Mouse (Mus musculus) R1 (cell line): ENCODE measurements around the gene Hyls1.
"Not testable (repeated sequence)": the region's sequence is repeated elsewhere in the genome, so short reads cannot be mapped to it uniquely, and the experiment has no call there.

Source experiments
- DNase-seq: peaks from one replicate; pipeline ENCODE4 v3.0.0-alpha.2; 2018; ENCODE audit warnings: low read depth, low spot score

Hyls1 gene

DNA sequence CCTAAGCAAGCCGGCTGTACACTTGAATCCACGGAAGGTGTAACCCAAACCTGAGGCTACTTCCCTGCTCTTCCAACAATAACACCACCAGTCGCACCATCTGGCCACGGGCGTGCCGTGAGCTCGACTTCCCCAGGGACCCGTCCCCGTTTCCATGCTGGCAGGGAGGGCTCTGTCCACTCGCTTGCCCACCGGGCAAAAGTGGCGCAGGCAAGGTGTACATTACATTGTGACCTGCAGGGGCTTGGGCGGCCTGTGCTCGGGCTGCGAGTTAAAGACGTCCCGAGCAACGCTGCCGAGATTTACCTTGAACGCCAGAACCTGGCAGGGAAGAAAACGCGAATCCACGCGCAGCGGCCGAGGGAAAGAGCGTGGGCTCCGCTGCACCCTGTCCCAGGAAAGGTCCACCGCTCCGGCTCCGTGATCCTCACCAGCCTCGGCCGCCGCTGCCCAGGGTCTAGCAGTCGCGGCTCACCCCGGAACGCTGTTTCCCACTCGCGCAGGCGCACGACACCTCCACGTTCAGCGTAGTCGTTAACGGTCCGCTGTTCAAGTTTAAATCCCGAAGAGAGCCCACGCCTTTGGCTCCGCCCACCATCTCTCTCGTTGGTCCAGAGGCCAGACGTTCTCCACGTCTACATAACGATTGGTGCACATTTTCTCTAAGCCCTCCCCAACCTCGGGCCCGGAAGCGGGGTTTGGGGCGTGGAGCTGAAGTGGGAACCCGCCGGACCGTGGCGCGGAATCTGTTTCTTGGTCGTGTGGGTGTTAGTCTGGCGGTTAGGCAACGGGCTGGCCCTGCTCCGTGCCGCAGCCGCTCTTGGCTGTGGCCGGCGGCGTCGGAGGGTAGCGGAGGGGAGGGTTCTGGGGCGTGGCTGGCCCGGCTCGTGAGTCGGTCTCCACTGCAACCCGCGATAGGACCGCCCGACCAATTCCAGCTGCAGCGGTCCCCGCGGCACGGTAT lies at the start of gene Hyls1, which contains the start of gene Pate2:
Hyls1 (minus strand) TSS at position 828 of the 964 bp plus-strand sequence.
Pate2 (plus strand) TSS at position 714 of the 964 bp plus-strand sequence.
- DNase-seq: peak; percentile 99

DNA sequence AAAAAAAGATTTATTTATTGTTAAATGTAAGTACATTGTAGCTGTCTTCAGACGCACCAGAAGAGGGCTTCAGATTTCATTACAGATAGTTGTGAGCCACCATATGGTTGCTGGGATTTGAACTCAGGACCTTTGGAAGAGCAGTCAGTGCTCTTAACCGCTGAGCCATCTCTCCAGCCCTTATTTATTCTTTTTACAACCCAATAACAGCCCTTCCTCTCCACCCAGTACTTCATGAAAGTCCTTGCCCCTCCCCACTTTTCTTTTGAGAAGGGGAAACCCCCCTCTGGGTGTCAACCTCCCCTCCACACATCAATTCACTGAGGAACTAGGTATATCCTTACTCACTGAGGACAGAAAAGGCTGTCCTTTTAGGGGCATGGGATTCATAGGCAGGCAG lies 46.6 kb upstream of the Hyls1 start:
- DNase-seq: not testable (repeated sequence)

DNA sequence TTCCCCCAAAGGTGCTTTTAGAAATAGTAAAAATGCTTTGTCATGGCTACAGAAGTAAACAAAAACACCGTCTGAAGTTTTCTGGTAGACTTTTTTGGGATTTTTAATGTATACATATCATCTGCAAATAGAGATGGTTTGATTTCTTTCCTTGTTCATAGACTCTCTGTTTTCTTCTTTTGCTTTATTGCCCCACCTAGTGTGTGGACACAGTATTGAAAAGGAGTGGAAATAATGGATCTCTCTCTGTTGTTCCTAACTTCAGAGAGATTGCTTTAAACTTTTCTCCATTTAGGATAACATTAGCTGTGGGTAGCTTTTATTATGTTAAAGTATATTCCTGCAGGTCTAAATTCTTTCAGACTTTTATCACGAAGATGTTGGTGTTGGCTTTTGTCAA lies 43.8 kb upstream of the Hyls1 start:
- DNase-seq: no peak

DNA sequence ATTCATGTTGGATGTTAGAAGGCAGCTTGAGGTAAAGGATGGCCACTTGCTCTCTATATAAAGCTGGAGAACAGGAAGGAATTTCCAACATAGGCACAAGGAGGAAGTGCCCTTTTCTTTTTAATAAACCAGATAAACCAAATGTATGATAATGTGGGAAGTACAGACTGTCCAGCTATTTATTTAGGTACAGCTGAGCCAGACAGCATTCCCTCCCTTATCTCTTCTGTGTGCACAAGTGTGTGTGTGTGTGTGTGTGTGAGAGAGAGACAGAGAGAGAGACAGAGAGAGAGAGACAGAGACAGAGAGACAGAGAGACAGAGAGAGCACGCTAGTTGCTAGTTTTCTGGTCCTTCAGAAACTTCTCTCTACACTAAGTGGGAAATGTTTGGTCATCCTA lies 41.6 kb upstream of the Hyls1 start, which contains the start of gene Pate4:
Pate4 (minus strand) TSS at position 101 of the 400 bp plus-strand sequence.
- no peak for DNase-seq

DNA sequence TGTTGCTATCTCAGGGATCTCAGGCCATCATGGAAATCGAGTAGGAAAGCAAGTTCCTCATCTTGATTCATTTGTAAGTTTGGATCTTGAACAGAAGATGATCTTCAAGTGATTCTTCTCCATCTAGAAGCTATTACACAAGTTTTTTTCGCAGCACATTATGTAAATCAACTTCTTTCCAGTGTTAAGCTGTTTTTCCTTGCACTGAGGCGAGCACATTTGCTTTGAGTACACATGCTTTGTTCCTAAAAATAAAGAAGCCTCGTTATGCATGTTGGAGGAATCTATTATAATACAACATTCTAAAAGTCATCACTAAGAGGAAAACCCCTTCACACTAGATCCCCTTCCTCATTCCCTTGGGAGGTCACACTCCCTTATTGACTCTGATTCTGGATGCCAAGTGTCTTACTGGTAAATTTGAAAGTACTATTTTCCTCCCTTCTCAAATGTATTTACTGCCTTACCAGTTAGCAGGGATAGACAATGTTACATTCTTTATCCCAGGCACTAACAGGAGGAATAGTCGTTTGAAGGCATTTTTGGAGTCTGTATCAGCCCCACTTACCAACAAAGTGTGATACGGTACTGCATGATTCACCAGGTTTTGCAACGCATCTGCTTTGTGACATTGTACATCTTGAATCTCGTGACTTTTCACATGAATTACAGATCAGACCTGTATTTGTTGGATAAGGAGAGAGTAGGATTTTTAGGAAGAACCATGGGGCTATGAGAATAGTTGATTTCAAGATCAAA lies 37.6 kb upstream of the Hyls1 start:
- DNase-seq: no peak

DNA sequence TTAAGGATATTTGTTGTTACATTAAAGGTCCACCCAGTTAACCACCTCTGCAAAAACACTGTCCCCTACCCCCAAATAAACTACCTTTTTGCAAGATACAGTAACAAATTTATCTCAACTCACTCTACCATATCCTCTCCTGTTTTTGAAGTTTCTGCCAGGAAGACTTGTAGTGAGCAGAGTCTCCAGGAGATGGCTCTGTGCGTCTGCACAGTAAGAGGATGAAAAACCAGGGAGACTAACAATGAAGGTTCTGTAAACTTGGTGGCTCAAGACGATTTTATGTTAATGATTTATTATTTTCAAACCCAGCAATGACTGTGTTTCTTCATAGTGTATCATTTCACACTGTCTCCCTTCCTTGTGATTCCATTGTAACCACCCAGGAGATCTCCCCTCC lies 22.7 kb upstream of the Hyls1 start:
- peak; percentile 18 for DNase-seq

DNA sequence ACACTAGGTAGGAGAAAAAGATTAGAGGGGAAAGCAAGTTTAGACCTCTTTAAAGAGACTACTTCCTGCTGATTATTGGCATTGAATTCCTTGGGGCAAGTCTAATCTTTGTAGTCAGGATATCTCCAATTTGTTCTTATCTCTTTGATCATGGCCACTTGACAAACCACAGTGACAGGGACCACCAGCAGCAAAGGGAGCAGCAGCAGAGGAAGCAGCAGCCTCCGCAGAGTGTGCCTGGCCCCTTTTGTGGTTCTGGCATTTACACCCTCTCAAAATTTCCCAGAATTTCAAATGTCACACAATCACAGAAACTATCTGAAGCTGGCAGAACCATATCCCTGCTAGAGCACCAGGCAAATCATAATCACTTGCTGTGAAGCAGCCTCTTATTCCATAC lies 17.5 kb upstream of the Hyls1 start:
- no peak for DNase-seq

DNA sequence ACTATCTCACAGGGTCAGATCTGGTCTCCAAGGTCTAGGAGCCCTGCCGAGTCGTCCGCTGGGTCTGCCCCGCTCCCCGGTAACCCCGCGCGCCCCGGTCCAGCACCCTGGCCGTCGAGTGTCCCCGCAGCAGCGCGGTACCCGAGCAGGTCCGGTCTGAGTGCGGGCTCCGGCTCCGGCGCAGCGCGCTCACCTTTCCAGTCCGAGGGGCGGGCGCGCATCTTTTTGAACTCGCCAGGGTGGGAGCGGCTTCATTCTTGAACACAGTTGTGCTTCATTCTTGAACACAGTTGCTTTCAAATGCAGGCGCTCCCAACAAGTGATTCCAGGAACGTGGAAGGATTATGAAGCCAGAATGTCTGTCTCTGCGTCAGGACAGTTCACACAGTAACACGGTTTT lies 4.2 kb upstream of the Hyls1 start:
- DNase-seq: peak; percentile 74

DNA sequence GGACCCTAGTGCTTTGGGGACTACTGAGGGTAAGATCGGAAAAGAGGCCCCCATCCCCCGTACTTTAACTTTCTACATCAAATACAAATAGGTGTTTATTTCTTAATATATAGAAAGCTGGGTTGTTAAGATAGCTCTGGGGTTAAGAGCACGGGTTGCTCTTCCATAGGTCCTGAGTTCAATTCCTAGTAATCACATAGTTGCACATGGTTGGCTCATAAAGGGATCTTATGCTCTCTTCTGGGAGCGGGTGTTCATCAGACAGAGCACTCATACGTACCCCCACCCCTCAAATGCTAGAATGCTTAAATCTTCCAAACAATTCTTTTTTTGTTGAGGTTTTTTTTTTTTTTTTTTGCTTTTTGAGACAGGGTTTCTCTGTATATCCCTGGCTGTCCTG lies 465 bp upstream of the Hyls1 start:
- no peak for DNase-seq

DNA sequence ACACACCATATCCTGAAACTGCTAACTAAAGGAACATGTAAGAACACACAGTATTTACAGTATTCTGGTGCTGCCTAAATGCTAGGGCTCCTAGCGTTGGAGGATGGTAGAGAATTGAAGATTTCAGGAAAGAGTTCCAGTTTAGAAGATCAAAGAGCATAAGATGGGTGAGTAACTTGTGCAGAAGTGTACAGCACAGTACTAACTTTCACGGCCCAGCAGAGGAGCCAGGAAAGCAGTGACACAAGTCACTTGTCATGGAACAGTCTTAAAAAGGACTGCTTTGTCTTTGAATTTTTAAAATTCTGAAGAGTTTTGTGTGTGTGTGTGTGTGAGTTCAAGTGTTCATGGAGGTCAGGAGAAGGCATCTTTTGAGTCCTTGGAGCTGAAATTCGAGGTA lies 2.2 kb downstream of the Hyls1 start:
- DNase-seq: no peak

DNA sequence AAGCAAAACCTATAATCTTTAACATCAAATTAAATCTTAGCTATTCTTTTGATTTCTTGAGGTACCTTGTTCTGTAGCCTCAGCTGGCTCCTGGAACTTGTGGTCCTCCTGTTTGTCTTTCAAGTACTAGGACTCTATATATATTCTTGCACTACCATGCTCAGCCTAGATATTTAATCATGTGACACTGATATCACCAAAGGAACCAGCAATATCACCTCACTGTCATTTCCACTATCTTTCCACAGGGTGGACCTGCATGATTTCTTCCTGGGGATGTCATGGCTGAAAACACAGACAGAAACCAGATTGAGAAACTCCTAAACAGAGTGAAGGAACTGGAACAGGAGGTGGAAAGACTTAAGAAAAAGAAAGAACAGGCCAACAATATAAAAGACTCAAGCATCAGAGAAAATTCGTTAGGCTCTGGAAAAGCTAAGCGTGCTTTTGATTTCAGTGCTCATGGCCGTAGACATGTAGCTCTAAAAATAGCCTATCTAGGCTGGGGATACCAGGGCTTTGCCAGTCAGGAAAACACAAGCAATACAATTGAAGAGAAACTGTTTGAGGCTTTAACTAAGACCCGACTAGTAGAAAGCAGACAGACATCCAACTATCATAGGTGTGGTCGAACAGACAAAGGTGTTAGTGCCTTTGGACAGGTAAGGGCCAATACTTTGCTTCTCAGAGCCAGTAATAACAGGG lies 5.5 kb downstream of the Hyls1 start:
- no peak for DNase-seq

DNA sequence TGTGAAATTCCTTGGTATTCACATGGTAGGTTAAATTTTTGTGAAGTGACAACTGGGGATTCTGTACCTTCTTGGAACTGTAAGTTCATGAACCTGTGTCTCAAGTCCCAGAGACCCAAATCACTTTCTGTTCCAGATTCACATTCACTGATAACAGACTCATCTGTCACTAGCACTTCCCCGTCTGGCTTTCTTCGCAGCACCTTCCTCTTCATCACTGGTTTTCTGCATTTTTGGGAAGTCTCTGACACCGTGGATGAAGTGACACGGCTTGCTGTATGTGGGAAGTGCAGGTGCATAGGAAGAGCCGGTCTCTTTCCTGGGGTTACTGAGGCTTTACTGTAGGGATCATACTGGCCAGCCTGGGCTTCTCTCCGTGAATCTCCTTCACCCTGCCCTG lies 8.6 kb downstream of the Hyls1 start:
- no peak for DNase-seq

DNA sequence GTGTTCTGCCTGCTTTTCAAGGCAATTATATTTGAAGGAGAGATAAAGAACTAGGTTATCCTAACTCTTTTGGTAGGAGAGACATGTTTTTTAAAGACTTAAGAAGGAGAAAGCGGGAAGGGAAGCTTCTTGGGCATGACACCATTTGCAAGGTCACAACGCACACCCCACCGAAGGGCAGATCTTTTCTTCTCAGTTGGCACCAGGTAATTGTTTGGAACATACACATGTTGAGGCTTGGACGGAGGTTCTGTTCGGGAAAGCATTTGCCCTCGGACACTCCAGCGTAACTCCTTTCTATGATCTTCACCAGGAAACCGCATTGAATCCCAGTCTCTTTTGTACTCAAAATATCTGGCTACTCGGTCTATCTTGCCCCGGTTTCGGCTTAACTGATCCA lies 9.1 kb downstream of the Hyls1 start:
- DNase-seq: no peak

DNA sequence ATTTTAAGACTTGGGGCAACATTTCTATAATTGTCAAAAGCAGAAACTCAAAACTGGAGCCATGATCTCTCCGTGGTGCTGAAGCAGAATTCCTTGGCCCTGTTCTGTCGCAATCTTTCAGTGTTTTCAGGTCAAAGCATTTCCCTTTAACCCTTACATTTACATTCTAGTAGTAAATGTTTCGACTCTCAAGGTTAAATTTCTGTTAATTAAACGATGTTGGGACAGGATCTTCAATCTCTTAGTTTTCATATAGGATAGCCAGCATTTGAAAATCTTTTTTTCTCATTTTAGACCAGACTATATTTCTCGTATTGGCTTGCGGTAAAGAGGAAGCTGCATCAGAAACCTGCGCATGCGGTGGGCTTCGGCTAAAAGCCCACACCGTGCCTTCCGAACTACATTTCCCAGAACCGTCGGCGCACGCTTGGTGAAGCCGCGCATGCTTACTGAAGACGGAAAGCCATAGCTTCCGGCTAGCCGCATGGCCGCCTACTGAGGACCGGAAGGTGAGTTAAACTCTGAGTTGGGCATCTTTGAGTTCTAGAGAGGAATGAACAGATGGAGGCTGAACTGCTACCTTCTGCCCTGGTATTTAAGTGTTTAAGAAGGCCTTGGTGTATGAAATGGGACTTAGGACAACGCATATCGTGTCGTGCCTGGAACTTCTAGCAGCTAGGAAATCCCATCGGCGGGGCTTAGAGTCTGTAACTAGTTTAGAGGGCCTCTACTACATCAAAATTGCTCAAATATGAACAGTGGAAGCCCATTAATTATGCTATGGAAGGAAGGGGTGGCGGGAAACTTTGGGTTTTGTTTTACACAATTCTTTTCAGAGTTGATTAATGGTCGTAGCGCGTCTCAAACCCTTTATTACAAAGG lies 10.9 kb downstream of the Hyls1 start:
- peak; percentile 93 for DNase-seq

DNA sequence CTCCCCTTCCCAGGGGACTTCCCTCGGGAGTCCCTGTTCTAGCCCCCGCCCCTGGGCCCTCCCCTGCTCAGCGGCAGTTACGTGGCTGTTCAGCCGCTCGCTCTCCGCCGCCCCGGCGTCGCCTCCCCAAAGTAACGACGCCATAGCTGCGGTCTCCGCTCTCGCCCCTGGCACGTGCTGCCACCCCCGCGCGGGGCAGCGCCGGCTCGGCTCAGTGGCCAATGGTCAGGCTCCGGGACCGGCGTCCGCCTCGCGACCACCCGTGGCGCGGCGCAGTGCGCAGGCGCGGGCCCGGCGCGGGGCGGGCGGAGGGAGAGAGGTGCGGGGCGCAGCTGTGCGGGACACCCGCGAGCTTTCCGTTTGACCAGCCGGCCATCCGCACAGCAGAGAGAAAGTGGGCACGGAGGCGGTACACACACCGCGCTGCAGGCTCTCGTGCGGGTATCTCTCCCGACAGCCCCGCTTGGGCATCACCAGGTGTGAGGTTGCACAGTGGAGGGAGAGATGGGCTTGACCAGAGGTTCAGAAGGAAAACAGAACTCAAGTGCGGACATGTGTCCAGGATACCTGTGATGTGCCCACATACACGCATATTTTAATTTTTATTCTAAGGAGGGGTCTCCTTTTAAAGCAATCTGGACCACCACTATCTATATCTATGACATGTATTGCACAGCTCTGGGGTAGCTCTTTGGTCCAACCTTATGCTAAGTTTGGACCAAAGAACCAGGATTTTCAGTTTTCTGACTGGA lies 11.8 kb downstream of the Hyls1 start, which contains the start of the genes Ddx25 and Pus3:
Ddx25 (minus strand) TSS at position 272 of the 752 bp plus-strand sequence.
Pus3 (plus strand) TSS at position 339 of the 752 bp plus-strand sequence.
- peak; percentile 48 for DNase-seq

DNA sequence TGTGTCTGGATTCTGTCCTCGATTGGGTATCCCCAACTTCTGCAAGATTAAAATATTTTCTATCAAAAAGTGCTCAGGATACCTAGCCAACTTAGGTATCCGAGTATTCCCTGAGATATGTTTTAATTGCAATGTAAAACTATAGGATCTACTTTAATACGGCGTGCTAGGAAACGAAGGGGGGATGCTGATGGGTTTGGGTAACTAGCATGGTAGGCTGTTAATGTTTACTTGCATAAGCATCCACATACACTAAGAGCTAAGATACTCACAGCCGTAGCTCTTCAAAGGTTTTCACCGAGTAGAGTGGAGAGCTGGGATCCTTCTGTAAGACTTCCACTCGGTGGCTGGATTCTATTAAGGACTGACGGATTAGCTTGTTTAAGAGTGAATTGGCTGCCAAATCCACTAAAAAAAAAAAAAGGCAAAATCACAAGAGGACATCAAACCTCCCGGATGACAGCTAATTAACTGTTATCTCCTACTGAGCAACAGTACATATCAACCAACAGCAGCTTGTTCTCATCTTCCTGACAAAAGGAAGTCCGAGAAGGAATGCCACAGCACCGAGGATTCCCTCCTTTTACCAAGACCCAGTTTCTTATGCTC lies 13.6 kb downstream of the Hyls1 start:
- DNase-seq: no peak

DNA sequence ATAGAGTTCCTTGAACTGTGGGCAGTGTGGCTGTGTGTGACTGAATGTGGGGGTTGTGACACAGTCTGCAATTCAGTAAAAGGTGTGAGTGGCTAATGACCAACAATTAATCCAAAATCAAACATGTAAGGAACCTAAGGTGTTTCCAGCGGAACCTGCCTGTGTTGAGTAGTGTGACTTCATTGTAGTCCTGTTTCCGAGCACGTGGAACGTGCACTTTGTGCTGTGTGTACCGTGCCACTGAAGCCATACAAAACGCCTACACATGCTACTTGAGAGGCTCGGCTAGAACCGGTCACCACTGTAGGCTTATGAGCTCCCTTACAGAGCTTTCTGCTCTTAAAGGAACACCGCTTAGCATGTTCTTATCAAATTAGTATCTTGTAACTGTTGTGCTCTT lies 21.7 kb downstream of the Hyls1 start:
- no peak for DNase-seq

DNA sequence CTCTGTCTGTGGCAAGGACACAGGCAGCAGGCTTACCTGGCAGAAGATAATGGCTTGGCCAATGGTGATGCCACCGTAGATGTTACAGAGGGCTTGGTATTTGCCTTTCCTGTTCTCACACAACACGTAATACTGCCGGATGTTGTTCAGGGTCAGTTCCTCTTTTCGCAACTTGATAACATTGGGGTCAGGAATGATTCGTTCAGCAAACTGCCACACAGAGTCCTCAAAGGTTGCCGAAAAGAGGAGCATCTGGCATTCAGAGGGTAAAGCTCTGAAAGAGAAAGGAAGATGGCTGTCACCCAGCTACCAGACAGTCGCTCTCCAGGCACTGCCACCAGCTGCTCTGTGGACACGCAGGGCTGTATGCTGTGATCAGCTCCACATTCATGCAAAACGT lies 23.5 kb downstream of the Hyls1 start:
- no peak for DNase-seq

DNA sequence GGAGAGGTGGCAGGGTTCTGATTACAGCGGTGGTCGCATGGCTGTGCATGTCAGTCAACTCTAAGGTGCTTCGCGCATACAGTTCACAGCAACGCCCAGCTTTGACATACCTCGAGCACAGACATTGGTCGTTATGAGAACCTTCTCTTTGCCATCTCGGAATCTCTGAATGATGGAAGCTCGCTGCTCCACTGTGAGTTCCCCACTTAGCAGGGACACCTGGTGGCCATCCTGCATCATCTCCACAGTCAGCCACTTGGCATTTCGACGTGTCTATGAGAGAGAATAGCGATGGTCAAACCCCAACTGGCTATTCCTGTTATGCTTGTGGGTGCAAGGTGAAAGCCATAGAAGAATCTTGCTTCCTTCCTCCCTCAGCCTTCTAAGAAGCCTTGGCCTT lies 24.5 kb downstream of the Hyls1 start:
- no peak for DNase-seq

DNA sequence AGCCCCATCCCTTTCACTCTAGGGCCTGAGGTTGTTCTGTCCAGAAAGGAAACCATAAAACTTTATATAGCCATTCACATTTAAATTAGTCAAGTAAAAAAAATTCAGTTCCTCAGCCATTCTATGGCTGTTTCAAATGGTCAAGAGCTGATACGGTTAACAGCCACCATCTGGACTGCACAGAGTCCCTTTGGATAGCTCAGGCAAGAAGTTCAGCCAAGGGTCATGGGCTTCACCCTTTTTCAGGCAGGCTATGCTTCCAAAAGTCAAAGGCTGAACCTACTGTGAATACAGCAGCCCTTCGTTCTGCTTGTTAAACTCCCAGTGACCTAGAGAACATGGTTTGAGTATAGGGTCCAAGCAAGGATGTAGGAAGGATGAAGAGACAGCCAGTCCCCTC lies 25.5 kb downstream of the Hyls1 start:
- DNase-seq: no peak
